Mouse (Mus musculus) brown adipose tissue, adult 24 weeks (tissue): ENCODE data around the gene Rpl18a. TPM values are rescaled to one million over a fixed set of nuclear protein-coding genes. Genes with fewer than 3 reads are reported as not detected.

ENCODE experiments used
- polyA plus RNA-seq: library from polyadenylated mRNA; stranded (reverse); fragments of >200 nt; gene quantifications from 2 replicates; pipeline ENCODE4 v1.2.4, GENCODE M21; 2012; ENCODE audit not compliant: missing spikeins, insufficient read depth, insufficient read length

Gene Rpl18a
- polyA plus RNA-seq, 1 experiment = 822 TPM

Other genes starting within 250 kb of the Rpl18a start
- 31.0 and 37.7 TPM in 2 replicates for gene Pgpep1, start 237.0 kb downstream of the Rpl18a start, polyA plus RNA-seq
- 89.4 and 121 TPM in 2 replicates for gene Lsm4, start 224.2 kb downstream of the Rpl18a start, polyA plus RNA-seq
- 106 and 111 TPM in 2 replicates for gene Jund, start 198.5 kb downstream of the Rpl18a start, polyA plus RNA-seq
- not detected in 2 replicates for gene Iqcn, start 194.0 kb downstream of the Rpl18a start, polyA plus RNA-seq
- not detected in 2 replicates for gene Gm3336, start 178.9 kb downstream of the Rpl18a start, polyA plus RNA-seq
- 0.36 and 1.7 TPM in 2 replicates for gene Pde4c, start 173.7 kb downstream of the Rpl18a start, polyA plus RNA-seq
- gene Rab3a, start 142.7 kb downstream of the Rpl18a start, polyA plus RNA-seq = 18.1 and 21.3 TPM in 2 replicates
- 74.5 and 79.8 TPM in 2 replicates for gene Mpv17l2, start 136.5 kb downstream of the Rpl18a start, polyA plus RNA-seq
- 9.8 and 11.3 TPM in 2 replicates for gene Pik3r2, start 120.7 kb downstream of the Rpl18a start, polyA plus RNA-seq
- gene Mast3, start 92.4 kb downstream of the Rpl18a start, polyA plus RNA-seq = 2.5 and 2.9 TPM in 2 replicates
- not detected in 2 replicates for gene Il12rb1, start 89.0 kb downstream of the Rpl18a start, polyA plus RNA-seq
- 1.3 and 5.0 TPM in 2 replicates for gene Arrdc2, start 57.7 kb downstream of the Rpl18a start, polyA plus RNA-seq
- 5.8 and 6.0 TPM in 2 replicates for gene Kcnn1, start 34.2 kb downstream of the Rpl18a start, polyA plus RNA-seq
- 54.5 and 60.6 TPM in 2 replicates for gene Ccdc124, start 23.5 kb downstream of the Rpl18a start, polyA plus RNA-seq
- gene Slc5a5, start 4.7 kb downstream of the Rpl18a start, polyA plus RNA-seq = not detected in 2 replicates
- gene Map1s, start 8.5 kb upstream of the Rpl18a start, polyA plus RNA-seq = 3.0 and 3.4 TPM in 2 replicates